Comparison of ENCODE assay signal across 10 mouse cellular contexts in the genomic region with DNA sequence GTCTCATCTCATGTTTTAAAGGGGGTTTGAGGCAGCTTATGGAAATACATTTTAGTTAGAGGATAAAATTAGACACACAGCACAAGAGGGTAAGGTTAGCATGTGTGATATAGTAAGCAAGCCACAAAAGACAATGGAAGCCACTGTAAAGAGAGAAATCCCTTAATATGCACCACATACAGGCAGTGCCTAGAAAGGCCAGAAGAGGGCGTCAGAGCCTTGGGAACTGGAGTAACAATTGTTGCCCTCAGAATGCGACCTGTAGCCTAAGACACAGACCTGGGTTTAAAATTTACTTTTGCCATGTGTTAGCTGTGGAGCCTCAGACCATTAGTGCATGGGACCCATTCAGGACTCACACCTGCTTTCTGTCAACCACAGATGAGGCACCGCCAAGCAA. TPM values are rescaled to one million over a fixed set of nuclear protein-coding genes. Genes with fewer than 3 reads are reported as not detected.
DNase-seq lines count a peak whose midpoint lies in the region; ATAC-seq lines count a peak whose summit lies in the region.
"Had no signal": no experiment of that assay in that cellular context is flagged by ENCODE, and none has a peak within 500 bp of the region (broad histone marks: within the 10 kb centered on the region; RNA-seq: fewer than 3 reads in every experiment).

No protein-coding gene starts in this region.

- no peak overlapping the region for H3K4me3 ChIP-seq in forebrain, embryonic 11.5 days (ENCODE audit: low read depth, low read length)
- H3K4me3 ChIP-seq in forebrain, embryonic 16.5 days (replicated peaks; ENCODE audit: low read length) = no peak overlapping the region
- H3K4me3 ChIP-seq in neural tube, embryonic 15.5 days (replicated peaks) = no peak overlapping the region
- H3K4me3 ChIP-seq: heart, embryonic 13.5 days; liver, embryonic 13.5 days had no signal

- 30% methylated on average over 3 of the region's 3 CpGs for WGBS in forebrain, embryonic 11.5 days
- WGBS in forebrain, embryonic 16.5 days = 34% methylated on average over 3 of the region's 3 CpGs
- 40% methylated on average over 3 of the region's 3 CpGs for WGBS in neural tube, embryonic 15.5 days

- no peaks in the 10 kb centered on the region for H3K27me3 ChIP-seq in forebrain, embryonic 11.5 days (ENCODE audit: control insufficient read depth, insufficient read depth, low read length)
- H3K27me3 ChIP-seq in forebrain, embryonic 16.5 days (replicated peaks; ENCODE audit: control insufficient read depth, insufficient read depth, low read length) = no peaks in the 10 kb centered on the region
- no peaks in the 10 kb centered on the region for H3K27me3 ChIP-seq in neural tube, embryonic 15.5 days (replicated peaks)
- H3K27me3 ChIP-seq: heart, embryonic 13.5 days; liver, embryonic 13.5 days had no signal

- DNase-seq in forebrain, embryonic 11.5 days (ENCODE audit: low spot score) = peak; percentile 57
- peak; percentile 20 for DNase-seq in neural tube, embryonic 10.5 days (ENCODE audit: extremely low spot score, low spot score)
- peak; percentile 64 to 78 for DNase-seq in cerebellum, postnatal 25 days
- peak; percentile 58 for DNase-seq in lung, postnatal 36 days
- DNase-seq in urinary bladder, postnatal 4 days (ENCODE audit: low spot score in 2 of 2) = no peak
- DNase-seq: liver, embryonic 13.5 days had no signal

- no peak overlapping the region for H3K9ac ChIP-seq in forebrain, embryonic 11.5 days (ENCODE audit: low read length)
- H3K9ac ChIP-seq in forebrain, embryonic 16.5 days (replicated peaks; ENCODE audit: low read depth, low read length) = no peak overlapping the region
- H3K9ac ChIP-seq in neural tube, embryonic 15.5 days (replicated peaks) = no peak overlapping the region
- H3K9ac ChIP-seq: heart, embryonic 13.5 days; liver, embryonic 13.5 days had no signal

- H3K36me3 ChIP-seq in forebrain, embryonic 11.5 days (ENCODE audit: control insufficient read depth, insufficient read depth, low read length) = no peaks in the 10 kb centered on the region
- no peaks in the 10 kb centered on the region for H3K36me3 ChIP-seq in forebrain, embryonic 16.5 days (ENCODE audit: control insufficient read depth, insufficient read depth)
- no peaks in the 10 kb centered on the region for H3K36me3 ChIP-seq in neural tube, embryonic 15.5 days
- H3K36me3 ChIP-seq: heart, embryonic 13.5 days; liver, embryonic 13.5 days had no signal

- H3K4me1 ChIP-seq in forebrain, embryonic 11.5 days (replicated peaks; ENCODE audit: control insufficient read depth, insufficient read depth, low read length) = no peaks in the 10 kb centered on the region; the same call in 1 of the 2 replicates
- no peaks in the 10 kb centered on the region for H3K4me1 ChIP-seq in forebrain, embryonic 16.5 days (replicated peaks; ENCODE audit: control insufficient read depth, insufficient read depth, low read length)
- 0 out of 2 replicates have a peak, but pooled peaks cover 3% of the 10 kb centered on the region for H3K4me1 ChIP-seq in neural tube, embryonic 15.5 days

- no peak overlapping the region for H3K4me2 ChIP-seq in forebrain, embryonic 11.5 days (ENCODE audit: low read depth, low read length, severe bottlenecking)
- no peak overlapping the region for H3K4me2 ChIP-seq in forebrain, embryonic 16.5 days (ENCODE audit: low read length)
- H3K4me2 ChIP-seq in neural tube, embryonic 15.5 days = no peak overlapping the region
- H3K4me2 ChIP-seq: heart, embryonic 13.5 days; liver, embryonic 13.5 days had no signal

- no peak for ATAC-seq in forebrain, embryonic 11.5 days (replicated peaks; ENCODE audit: low FRiP score)
- no peak for ATAC-seq in forebrain, embryonic 16.5 days
- no peak for ATAC-seq in neural tube, embryonic 15.5 days (ENCODE audit: low FRiP score)
- ATAC-seq in frontal cortex, adult (ENCODE audit: low TSS enrichment) = no peak

- H3K9me3 ChIP-seq in forebrain, embryonic 11.5 days (ENCODE audit: control insufficient read depth, low read length) = no peaks in the 10 kb centered on the region
- H3K9me3 ChIP-seq in forebrain, embryonic 16.5 days (ENCODE audit: control insufficient read depth, low read length) = no peaks in the 10 kb centered on the region
- no peaks in the 10 kb centered on the region for H3K9me3 ChIP-seq in neural tube, embryonic 15.5 days (replicated peaks)
- H3K9me3 ChIP-seq: heart, embryonic 13.5 days; liver, embryonic 13.5 days had no signal

- no peak overlapping the region for H3K27ac ChIP-seq in forebrain, embryonic 11.5 days (ENCODE audit: low read depth, low read length)
- no peak overlapping the region for H3K27ac ChIP-seq in forebrain, embryonic 16.5 days (ENCODE audit: low read length)
- no peak overlapping the region for H3K27ac ChIP-seq in neural tube, embryonic 15.5 days (replicated peaks)
- H3K27ac ChIP-seq: heart, embryonic 13.5 days; liver, embryonic 13.5 days had no signal

RNA-seq across cellular contexts. Expression of a gene that starts 54.2 kb away (rescaled TPM):
- 9.7 and 12.9 TPM in 2 replicates for polyA plus RNA-seq in forebrain, embryonic 11.5 days (2014; fragmentation: Nextera tagmentation; extraction: Ambion mirVana)
- 26.2 and 34.5 TPM in 2 replicates for polyA plus RNA-seq in forebrain, embryonic 16.5 days (2015; fragmentation: Nextera tagmentation; extraction: Ambion mirVana)
- polyA plus RNA-seq in neural tube, embryonic 15.5 days (2015; fragmentation: Nextera tagmentation; extraction: Ambion mirVana) = 49.6 and 62.3 TPM in 2 replicates

Comparison
In these comparisons a context has a peak if more than half of its experiments do, and no peak if none do; other contexts are left out.
1. DNase-seq: peak in forebrain, embryonic 11.5 days (single experiment), neural tube, embryonic 10.5 days (single experiment), cerebellum, postnatal 25 days (2 of 2) and lung, postnatal 36 days (single experiment); none in urinary bladder, postnatal 4 days (0 of 2).